Mouse (Mus musculus) erythroblast, adult 5-6 weeks (primary cell): Measurements from ENCODE around the gene Dcbld2. TPM values are rescaled to one million over a fixed set of nuclear protein-coding genes. Genes with fewer than 3 reads are reported as not detected.

Experiments used
- ATAC-seq: replicated peaks from 2 replicates; pipeline ENCODE4 v1.8.0; 2016; ENCODE audit warnings: moderate number of reproducible peaks, mild to moderate bottlenecking, moderate TSS enrichment, inconsistent platforms; ENCODE audit not compliant: poor library complexity, low FRiP score, severe bottlenecking
- total RNA-seq, 2 experiments: library from RNA; stranded (forward) in 1 of 2; stranded (reverse) in 1 of 2; fragments of 150-400 nt in 1 of 2; fragments of 200-764, 138-1000 nt in 1 of 2; gene quantifications; 2 replicates each; pipeline versions ENCODE4 v1.2.3 to v1.2.4; 2015 to 2017; ENCODE audit warnings: low replicate concordance in 2 of 2

Dcbld2 gene
- total RNA-seq (2015; ENCODE audit: low replicate concordance) (2.1 and 6.3 TPM in 2 replicates), total RNA-seq (2017; ENCODE audit: low replicate concordance) (0.17 and 2.9 TPM in 2 replicates)

DNA sequence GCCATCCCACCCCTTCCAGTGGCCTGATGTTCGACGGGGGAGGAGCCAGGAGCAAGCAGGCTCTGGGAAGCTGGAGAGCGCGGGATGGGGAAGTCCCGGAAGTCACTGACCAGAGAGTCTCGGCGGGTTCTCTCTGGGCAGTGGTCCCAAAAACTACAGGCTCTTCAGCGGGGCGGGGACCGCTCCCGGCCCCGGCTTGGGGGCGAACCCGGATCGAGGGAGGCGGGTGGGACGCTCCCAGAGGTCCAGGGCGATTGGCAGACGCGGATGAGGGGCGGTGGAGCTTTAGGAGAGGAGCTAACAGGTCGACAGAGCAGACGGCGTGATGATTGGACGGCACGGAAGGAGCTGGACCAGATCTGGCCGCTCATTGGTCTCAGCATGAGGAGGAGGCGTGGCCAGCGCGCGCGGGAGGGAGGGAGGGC lies at the start of gene Dcbld2:
Gene Dcbld2, plus strand, starts transcription at position 382 of the 425 bp plus-strand sequence.
- ATAC-seq, result peak; percentile 99

DNA sequence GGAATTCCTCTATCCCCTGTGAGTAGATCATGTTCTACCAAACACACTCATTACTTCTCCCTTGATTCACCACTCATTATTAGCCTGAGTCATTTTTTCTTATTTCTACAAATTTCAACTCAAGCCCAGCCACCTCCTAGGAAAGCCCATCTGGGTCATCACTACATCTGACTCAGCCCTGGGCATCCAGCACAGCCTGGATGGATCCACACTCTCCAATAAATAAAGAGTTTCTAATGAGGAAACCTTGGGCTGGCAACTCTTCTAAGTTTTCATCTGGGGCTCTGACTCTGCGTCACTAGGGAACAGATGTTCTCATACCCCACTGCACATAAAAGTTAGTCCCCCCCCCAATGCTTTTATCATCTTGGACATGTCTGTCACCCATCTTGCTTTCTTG lies 31.1 kb upstream of the Dcbld2 start:
- ATAC-seq, result no peak

DNA sequence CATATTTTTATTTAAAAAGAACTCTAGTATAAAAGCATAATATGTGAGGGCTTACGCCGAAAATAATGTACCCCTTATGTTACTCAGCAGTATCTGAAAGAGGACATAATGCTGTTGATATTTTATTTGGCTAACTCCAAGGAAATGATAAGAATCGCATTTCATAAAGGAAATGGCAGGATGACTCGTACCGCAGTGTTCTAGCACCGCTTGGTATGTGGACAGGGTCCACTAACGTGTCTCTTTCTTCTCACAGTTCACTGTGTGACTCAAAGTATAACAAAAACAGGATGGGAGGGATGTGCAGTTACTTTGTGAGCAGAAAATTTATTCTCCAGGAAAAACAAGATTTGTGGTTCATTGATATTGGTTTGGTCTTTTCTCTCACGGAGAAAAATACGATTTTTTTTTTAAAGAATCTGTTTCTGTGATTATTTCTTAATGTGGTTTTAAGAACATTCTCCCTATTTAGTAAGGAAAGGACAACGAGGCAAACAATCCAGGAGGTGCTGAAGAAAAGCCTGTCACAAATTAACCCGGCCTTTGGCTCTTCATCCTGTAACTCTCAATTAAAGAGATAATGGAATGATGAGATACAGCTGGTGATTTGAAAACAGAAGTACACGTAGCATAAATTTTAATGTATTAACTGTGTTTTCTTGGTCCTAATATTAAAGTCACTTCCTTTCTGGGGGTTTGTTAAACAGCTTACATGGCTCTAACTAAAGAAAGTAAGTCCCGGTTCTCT lies 30.3 kb upstream of the Dcbld2 start:
- no peak for ATAC-seq

DNA sequence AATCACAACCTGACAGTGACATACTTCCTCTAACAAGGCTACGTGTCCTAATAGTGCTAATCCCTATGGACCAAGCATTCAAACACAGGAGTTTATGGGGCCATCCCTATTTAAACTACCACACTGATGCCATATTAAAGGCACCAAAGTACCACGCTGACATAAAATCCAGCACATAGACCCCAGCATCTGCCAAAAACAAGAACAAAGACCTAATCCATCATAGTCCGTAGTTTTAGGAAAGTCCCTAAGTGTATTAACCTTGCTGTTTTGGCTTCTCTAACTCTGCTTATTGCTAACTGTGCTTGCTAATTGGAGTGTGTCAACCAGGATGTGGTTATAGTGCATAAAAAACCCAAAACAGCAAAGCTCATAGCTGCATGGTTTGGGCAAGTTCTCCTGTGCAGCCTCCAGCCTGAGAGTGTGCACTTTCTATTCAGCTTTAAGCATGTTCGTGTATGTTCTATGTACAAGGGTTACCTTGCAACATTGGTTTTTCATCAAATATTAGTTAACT lies 21.9 kb upstream of the Dcbld2 start:
- no peak for ATAC-seq

DNA sequence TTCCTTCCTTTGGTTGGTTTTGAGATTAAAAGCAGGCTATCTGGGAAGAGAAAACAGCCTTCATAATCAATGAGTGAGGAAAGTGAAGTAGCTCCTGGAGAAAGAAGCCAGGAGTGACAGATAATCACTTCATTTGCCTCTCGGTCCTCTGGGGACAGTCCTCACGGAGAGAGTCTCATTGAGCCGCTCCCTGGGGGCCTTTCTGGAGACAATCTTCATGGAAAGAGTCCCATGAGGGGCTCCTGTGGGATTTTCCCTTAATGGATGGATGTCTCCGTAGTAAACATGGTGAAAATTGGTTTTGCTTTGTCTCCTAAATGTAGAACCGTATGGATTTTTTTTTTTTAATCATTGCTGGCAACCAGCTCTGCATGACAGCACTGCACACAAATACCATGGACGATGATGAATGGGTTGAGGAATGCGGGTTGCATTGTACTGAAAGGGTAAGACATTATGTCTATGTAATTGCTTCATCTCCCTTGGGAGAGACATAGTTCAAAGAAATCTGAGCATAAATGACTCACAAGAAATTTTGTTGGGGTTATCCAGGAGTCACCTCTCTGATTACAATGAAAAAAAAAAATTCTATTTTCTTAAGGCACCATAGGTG lies 19.0 kb upstream of the Dcbld2 start:
- no peak for ATAC-seq

DNA sequence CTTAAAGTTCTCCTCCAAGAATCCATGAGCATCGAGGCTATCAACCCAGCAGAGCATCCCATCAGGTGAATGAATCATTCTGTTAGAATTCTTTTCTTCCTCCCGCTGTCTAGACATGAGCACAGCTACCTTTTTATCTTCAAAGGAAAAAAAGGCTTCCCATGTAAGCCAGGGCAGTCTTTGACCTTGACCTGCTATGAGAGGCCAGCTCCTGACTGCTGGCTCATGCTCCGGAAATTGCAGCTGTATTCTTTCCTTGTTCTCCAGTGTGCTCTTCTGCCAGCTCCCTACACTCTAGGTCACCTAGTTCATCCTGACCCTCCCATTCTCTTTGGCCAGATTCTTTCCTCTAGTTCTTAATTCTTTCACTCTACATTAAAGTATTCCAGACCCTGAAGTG lies 15.2 kb upstream of the Dcbld2 start:
- ATAC-seq, result no peak

DNA sequence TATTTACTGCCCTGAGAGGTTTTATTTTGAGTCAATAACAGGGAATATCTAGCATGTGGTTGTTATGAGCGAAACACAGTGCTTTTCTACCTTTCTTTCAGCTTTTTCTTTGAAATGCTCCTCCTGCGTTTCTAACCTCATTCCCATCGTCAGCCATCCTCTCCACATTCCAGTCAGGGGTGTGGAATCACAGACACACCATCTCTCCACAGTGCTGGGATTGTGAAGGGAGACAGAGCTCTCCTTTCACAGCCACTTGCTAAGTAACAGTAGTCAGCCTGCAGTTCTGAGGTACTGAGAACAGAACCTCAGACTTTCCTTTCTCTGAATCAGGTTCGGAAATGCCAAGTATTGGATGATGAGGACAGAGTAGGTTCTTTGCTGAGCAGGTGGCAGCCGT lies 14.1 kb upstream of the Dcbld2 start:
- ATAC-seq, result no peak

GRCm38 (mm10) chr16:58398604-58399003 lies 9.6 kb upstream of the Dcbld2 start:
- ATAC-seq, result no peak

DNA sequence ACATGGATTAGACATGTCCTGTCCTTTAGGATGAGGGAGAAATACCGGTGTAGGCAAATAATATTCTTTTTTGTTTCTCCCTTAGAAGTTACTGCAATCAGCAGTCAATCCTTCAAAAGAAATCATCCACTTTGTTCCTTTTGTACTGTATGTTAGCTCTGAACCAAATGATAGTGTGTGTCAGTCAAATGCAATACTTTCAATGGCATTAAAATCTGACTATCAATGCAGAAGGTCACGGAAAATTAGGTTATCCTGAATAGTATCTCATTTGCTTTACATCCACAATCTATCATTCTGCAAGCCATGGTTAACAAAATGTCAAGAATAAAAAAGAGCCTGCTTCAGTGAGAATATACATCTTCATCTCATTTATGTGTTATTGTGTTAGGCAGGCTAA lies 7.2 kb upstream of the Dcbld2 start:
- no peak for ATAC-seq

DNA sequence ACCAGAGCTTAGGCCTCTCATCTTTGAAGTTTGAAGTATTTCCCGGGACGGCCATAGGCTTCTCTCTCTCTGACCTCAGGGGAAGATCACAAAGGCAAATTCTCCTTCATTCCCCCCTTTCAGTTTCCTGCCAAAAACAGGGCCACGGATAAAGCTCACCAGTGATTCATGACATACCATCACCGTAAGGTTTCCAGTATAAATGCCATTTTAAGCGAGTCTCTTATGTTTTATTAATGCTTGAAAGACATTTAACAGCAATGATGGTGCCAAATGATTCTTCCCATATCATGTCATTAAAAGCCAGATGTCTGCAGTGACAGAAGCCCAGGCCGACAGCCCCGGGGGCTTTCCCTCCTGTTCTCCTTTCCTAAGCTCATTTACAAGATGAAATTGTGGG lies 3.6 kb upstream of the Dcbld2 start:
- ATAC-seq, result no peak

DNA sequence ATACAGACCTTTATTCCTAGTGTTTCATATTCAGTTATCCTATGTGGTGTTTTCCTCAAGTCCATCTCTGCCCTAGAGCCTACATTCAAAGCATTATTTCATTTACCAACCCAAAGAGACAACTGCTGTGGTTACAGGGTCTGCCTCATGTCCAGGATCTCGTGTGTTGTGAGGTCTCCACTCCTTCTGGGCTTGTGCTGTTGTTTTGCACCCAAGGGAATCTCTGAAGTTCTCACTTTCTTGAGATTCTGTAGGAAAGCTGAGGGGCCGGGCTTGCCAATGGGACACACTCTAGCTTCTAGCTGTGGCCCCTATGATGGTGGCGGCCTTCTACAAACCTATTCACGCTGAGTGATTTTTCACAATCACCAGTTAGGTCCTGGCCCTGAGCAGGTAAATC lies 3.0 kb upstream of the Dcbld2 start:
- no peak for ATAC-seq

GRCm38 (mm10) chr16:58408487-58409281 lies 441 bp downstream of the Dcbld2 start:
- 0 out of 2 replicates have a peak, but pooled peaks have one; percentile 21 for ATAC-seq

GRCm38 (mm10) chr16:58409825-58410224 lies 1.6 kb downstream of the Dcbld2 start:
- no peak for ATAC-seq

- no peak for ATAC-seq
Observed at GRCm38 (mm10) chr16:58414801-58415200, 6.6 kb downstream of the Dcbld2 start.

DNA sequence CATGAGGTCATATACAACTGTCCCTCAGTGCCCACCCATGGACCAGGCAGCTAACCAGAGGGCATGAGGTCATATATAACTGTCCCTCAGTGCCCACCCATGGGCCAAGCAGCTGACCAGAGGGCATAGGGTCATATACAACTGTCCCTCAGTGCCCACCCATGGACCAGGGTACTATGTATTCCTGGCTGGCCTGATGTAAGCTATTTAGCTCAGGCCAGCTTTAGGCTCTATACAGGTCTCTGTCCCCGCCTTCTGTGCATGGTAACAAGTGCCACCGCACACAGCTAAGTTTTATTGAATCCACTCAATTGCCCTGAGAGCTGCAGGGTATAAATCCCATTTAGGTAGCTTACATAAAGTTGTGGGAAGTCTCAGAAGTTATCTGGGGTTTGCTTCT lies 7.3 kb downstream of the Dcbld2 start:
- no peak for ATAC-seq

- ATAC-seq, result no peak
Observed at GRCm38 (mm10) chr16:58421696-58422354, 13.6 kb downstream of the Dcbld2 start.

DNA sequence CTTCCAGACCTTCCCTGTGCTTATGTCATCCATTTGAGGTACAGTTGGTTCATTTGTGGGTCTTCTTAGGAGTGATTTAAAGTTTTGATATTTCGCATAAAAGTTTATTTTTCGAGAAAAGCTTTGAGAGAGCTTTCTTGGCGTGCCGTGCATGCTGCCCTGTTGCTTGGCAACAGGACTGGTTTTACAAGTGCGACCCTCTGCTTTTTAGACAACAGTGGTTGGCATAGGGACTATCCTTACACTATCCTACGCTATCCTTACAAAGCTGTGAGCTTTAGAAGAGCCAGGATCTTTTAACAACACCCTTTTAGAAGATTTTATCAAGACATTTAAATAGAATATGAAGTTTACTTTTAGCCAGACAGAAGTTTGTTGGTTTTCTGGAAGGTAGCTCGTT lies 22.0 kb downstream of the Dcbld2 start:
- no peak for ATAC-seq

GRCm38 (mm10) chr16:58432384-58432783 lies 24.1 kb downstream of the Dcbld2 start:
- no peak for ATAC-seq

GRCm38 (mm10) chr16:58444735-58445134 lies 36.5 kb downstream of the Dcbld2 start:
- 0 out of 2 replicates have a peak, but pooled peaks have one; percentile 65 for ATAC-seq
